Mouse (Mus musculus): ENCODE measurements at regions not wholly inside any gene's neighbourhood (a gene's known extent, or its start where the extent isn't known, plus 50 kb on each side); places are given as distances from the start of the nearest gene placed in this dataset.

DNA sequence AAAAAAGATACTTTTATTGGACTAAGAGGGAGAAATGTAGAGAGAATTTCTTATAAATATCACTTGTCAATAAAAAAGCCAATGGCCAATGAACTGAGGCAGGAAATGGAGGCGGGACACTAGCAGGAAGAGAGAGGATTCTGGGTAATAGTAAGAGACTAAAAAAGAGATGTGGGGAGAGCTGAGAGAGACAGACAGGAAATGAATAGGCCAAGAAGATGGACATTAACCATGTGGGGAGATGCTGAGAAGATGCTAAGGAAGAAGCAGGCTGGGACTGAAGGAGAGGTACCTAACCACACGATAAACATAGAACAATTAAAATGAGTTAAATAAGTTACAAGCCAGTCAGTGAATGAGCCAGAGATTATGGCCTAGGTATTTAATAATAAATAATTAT lies 181.0 kb upstream of the Nfe2l3 start:
- Histone ChIP-seq H3K27ac (ENCODE audit: control insufficient read depth, insufficient read depth, low read depth, low read length, poor library complexity) (no peak overlapping the region), H3K4me3 (replicated peaks; ENCODE audit: control insufficient read depth, low read depth, low read length) (no peak overlapping the region), H3K4me1 (ENCODE audit: control insufficient read depth, insufficient read depth, low read length) (no peaks in the 10 kb centered on the region)
- no peak for TF ChIP-seq CTCF (IDR thresholded peaks at IDR 0.05; ENCODE audit: control insufficient read depth, insufficient read depth, low read length)
- no peak for TF ChIP-seq POLR2A (IDR thresholded peaks at IDR 0.05; ENCODE audit: borderline replicate concordance, control insufficient read depth, low read depth, low read length)
- 85% methylated on average over 2 of the region's 2 CpGs for WGBS

- WGBS, result 57% methylated on average over 3 of the region's 3 CpGs
- H3K27ac ChIP-seq (ENCODE audit: control insufficient read depth, insufficient read depth, low read depth, low read length, poor library complexity), result no peak overlapping the region
- no peak for TF ChIP-seq POLR2A (IDR thresholded peaks at IDR 0.05; ENCODE audit: borderline replicate concordance, control insufficient read depth, low read depth, low read length)
- no peak for TF ChIP-seq CTCF (IDR thresholded peaks at IDR 0.05; ENCODE audit: control insufficient read depth, insufficient read depth, low read length)
- no peak overlapping the region for H3K4me3 ChIP-seq (replicated peaks; ENCODE audit: control insufficient read depth, low read depth, low read length)
- H3K4me1 ChIP-seq (ENCODE audit: control insufficient read depth, insufficient read depth, low read length), result no peaks in the 10 kb centered on the region; the same call in 1 of the 2 replicates
Measured at GRCm38 (mm10) chr6:51252721-51253120, 179.7 kb upstream of the Nfe2l3 start.

DNA sequence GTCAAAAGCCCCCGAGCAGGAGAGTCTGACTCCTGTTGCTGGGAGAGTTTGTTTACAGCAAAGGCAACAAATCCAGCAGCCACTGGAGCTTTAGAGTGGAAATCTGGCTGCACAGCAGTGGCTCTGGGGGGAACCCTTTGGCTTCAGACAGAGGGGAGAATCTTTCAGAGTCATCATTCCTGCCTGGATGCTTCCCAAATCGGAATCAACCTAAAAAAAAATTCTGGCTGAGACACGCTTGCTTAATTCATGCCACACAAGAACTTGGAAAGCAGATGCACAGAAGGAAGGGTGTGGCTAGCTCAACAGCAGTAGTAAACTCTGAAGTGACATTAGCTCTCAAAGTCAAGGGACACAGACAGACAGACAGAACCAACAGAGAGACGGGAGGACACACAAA lies 175.8 kb upstream of the Nfe2l3 start:
- TF ChIP-seq CTCF (IDR thresholded peaks at IDR 0.05; ENCODE audit: control insufficient read depth, insufficient read depth, low read length) (no peak), POLR2A (IDR thresholded peaks at IDR 0.05; ENCODE audit: borderline replicate concordance, control insufficient read depth, low read depth, low read length) (no peak)
- whole genome bisulfite sequencing, result 83% methylated on average over 4 of the region's 4 CpGs
- no peak overlapping the region for H3K27ac ChIP-seq (ENCODE audit: control insufficient read depth, insufficient read depth, low read depth, low read length, poor library complexity)

DNA sequence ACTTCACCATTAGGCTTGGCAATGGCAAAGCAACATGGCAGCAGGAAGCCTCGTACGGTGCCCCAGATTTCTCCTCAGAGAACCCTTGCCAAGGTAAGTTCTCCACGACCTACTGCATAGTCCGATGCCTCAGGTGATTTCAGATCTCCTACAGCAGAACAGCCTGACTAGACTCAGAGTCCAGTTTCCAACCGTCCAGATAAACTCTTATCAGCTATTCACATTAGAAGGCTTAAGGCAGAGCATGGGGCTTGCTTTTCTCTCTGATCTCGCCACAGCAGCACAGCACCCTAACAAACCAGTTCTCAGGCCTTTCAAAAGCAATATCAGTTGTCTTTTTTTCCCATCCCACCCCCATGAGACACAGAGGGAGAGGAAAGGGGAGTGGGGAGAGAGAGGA lies 174.9 kb upstream of the Nfe2l3 start:
- H3K27ac ChIP-seq (ENCODE audit: control insufficient read depth, insufficient read depth, low read depth, low read length, poor library complexity), result no peak overlapping the region
- TF ChIP-seq CTCF (IDR thresholded peaks at IDR 0.05; ENCODE audit: control insufficient read depth, insufficient read depth, low read length) (no peak), POLR2A (IDR thresholded peaks at IDR 0.05; ENCODE audit: borderline replicate concordance, control insufficient read depth, low read depth, low read length) (no peak)
- H3K4me3 ChIP-seq (replicated peaks; ENCODE audit: control insufficient read depth, low read depth, low read length), result no peak overlapping the region
- H3K4me1 ChIP-seq (ENCODE audit: control insufficient read depth, insufficient read depth, low read length), result no peaks in the 10 kb centered on the region; the same call in 1 of the 2 replicates
- WGBS, result 75% methylated on average over 6 of the region's 6 CpGs

More for the DNA sequence above, 175.8 kb upstream of the Nfe2l3 start:
- no peaks in the 10 kb centered on the region; the same call in 1 of the 2 replicates for H3K4me1 ChIP-seq (ENCODE audit: control insufficient read depth, insufficient read depth, low read length)
- H3K4me3 ChIP-seq (replicated peaks; ENCODE audit: control insufficient read depth, low read depth, low read length), result no peak overlapping the region

- Histone ChIP-seq H3K4me3 (replicated peaks; ENCODE audit: control insufficient read depth, low read depth, low read length) (no peak overlapping the region), H3K4me1 (ENCODE audit: control insufficient read depth, insufficient read depth, low read length) (no peaks in the 10 kb centered on the region; the same call in 1 of the 2 replicates), H3K27ac (ENCODE audit: control insufficient read depth, insufficient read depth, low read depth, low read length, poor library complexity) (no peak overlapping the region)
- TF ChIP-seq POLR2A (IDR thresholded peaks at IDR 0.05; ENCODE audit: borderline replicate concordance, control insufficient read depth, low read depth, low read length), result no peak
- TF ChIP-seq CTCF (IDR thresholded peaks at IDR 0.05; ENCODE audit: control insufficient read depth, insufficient read depth, low read length), result no peak
- WGBS, result 28% methylated on average over 2 of the region's 2 CpGs
Measured at GRCm38 (mm10) chr6:51258304-51258703, 174.2 kb upstream of the Nfe2l3 start.

DNA sequence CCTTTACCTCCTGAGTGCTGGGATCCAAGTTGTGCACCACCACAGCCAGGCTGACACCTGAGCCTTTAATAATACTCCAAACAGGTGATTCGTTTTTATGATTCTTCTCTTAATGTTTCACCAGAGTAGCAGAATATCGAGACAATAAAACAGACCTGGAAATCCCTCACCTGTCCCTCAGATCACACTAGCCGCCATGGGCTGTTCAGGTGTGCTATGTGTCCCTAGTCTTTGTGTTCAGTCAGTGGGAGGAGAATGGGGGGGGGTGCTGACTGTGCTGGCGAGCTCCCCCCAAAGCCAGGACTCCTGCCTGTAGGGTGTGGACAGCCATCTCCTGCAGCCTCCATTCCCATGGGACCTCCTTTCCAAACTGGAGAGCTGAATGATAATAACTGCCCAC lies 168.9 kb upstream of the Nfe2l3 start:
- no peak overlapping the region for H3K27ac ChIP-seq (ENCODE audit: control insufficient read depth, insufficient read depth, low read depth, low read length, poor library complexity)
- no peaks in the 10 kb centered on the region for H3K4me1 ChIP-seq (ENCODE audit: control insufficient read depth, insufficient read depth, low read length)
- no peak for TF ChIP-seq POLR2A (IDR thresholded peaks at IDR 0.05; ENCODE audit: borderline replicate concordance, control insufficient read depth, low read depth, low read length)
- no peak for TF ChIP-seq CTCF (IDR thresholded peaks at IDR 0.05; ENCODE audit: control insufficient read depth, insufficient read depth, low read length)
- WGBS, result 77% methylated on average over 4 of the region's 4 CpGs
- H3K4me3 ChIP-seq (replicated peaks; ENCODE audit: control insufficient read depth, low read depth, low read length), result no peak overlapping the region

DNA sequence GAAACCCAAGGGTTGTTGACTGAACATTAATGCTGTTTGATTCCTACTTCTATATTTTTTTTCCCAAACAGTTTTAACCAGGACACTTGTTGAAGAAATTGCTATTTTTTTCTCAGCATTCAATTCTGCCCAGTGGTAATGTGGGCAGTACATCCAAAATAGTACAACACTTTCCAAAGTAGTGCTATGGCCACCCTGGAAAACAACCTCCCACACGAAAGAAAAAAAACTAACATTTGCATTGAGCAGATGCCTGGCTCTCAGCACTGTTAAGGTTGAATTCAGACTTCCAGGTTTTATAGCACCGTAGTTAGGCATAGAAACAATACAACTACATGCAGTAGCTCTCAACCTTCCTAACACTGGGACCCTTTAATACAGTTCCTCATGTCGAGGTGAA lies 167.1 kb upstream of the Nfe2l3 start:
- Histone ChIP-seq H3K4me1 (ENCODE audit: control insufficient read depth, insufficient read depth, low read length) (no peaks in the 10 kb centered on the region; the same call in 1 of the 2 replicates), H3K27ac (ENCODE audit: control insufficient read depth, insufficient read depth, low read depth, low read length, poor library complexity) (no peak overlapping the region), H3K4me3 (replicated peaks; ENCODE audit: control insufficient read depth, low read depth, low read length) (no peak overlapping the region)
- WGBS, result 74% methylated on average over 3 of the region's 3 CpGs
- TF ChIP-seq POLR2A (IDR thresholded peaks at IDR 0.05; ENCODE audit: borderline replicate concordance, control insufficient read depth, low read depth, low read length), result no peak
- TF ChIP-seq CTCF (IDR thresholded peaks at IDR 0.05; ENCODE audit: control insufficient read depth, insufficient read depth, low read length), result no peak

DNA sequence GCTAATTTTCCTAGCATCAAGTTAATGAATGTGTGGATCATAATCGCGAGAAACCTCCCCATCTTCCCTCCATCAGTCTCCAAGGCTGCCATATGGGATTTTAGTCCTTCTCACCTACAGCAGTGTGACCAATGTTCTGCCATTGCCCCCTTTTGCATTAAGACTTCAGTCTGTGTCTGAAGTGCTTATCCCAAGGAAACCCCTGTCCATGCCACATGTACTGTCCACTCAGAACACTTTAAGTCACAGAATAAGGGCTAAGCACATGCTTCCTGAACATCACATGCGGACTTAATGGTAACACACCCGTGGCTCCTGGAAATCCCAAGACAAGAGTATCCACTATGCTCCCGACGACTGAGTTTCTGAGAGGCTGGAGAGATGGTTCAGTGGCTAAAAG lies 165.7 kb upstream of the Nfe2l3 start:
- TF ChIP-seq CTCF (IDR thresholded peaks at IDR 0.05; ENCODE audit: control insufficient read depth, insufficient read depth, low read length) (no peak), POLR2A (IDR thresholded peaks at IDR 0.05; ENCODE audit: borderline replicate concordance, control insufficient read depth, low read depth, low read length) (no peak)
- H3K27ac ChIP-seq (ENCODE audit: control insufficient read depth, insufficient read depth, low read depth, low read length, poor library complexity), result no peak overlapping the region
- H3K4me1 ChIP-seq (ENCODE audit: control insufficient read depth, insufficient read depth, low read length), result no peaks in the 10 kb centered on the region; the same call in 1 of the 2 replicates
- 84% methylated on average over 6 of the region's 6 CpGs for WGBS
- no peak overlapping the region for H3K4me3 ChIP-seq (replicated peaks; ENCODE audit: control insufficient read depth, low read depth, low read length)

- Histone ChIP-seq H3K27ac (ENCODE audit: control insufficient read depth, insufficient read depth, low read depth, low read length, poor library complexity) (no peak overlapping the region), H3K4me1 (ENCODE audit: control insufficient read depth, insufficient read depth, low read length) (no peaks in the 10 kb centered on the region; the same call in 1 of the 2 replicates), H3K4me3 (replicated peaks; ENCODE audit: control insufficient read depth, low read depth, low read length) (no peak overlapping the region)
- WGBS, result 57% methylated on average over 5 of the region's 5 CpGs
- TF ChIP-seq POLR2A (IDR thresholded peaks at IDR 0.05; ENCODE audit: borderline replicate concordance, control insufficient read depth, low read depth, low read length), result no peak
- no peak for TF ChIP-seq CTCF (IDR thresholded peaks at IDR 0.05; ENCODE audit: control insufficient read depth, insufficient read depth, low read length)
Measured at GRCm38 (mm10) chr6:51267888-51268287, 164.6 kb upstream of the Nfe2l3 start.

Measured in bone marrow, adult 2 months (tissue).